Mouse (Mus musculus): ENCODE data around the gene Nr4a1. TPM values are rescaled to one million over a fixed set of nuclear protein-coding genes. Genes with fewer than 3 reads are reported as not detected.

Nr4a1 gene
- total RNA-seq (2023): 1,000 to 10,000 TPM; 2,185 to 2,202 TPM

DNA sequence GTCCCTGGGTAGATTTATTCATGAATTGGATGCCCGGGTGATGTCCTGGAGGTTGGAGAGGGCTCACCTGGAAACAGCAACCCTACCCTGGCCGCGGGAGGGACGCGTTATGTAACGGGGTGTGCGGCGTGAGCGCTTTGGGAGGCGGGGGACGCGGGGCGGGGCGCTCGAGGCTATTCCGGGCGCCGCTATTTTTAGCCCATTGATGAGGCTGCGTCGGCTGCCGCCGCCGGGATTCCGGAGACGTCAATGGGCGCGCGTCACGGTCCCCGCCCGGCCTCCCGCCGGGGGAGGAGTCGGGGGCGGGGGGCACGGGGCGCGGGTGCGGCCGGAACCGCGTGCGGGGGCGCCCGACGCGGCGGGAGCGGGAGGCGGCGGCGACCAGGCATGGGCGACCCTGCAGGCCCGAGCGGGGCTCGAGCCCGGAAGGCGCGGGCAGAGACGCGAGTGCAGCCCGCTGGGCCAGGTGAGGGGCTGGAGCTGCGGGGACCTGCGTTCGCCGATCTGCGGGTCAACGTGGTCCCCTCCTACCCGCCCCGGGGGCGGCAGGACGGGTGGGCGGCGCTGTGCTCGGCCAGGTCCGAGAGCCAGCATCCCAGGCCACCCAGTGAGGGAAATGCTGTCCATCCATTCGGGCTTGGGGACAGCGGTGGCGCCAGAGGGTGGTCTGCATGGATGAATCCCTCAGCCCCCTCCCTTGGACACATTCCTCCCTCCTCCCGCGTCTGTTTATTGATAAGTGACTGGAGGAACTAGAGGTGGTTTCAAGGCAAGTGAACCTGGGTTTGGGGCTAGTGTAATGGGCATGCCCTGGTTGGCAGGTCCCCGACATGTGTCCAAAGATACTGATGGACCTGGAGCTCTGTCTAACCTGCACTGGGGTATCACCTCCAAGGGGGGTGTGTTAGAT is at the start of gene Nr4a1:
Gene Nr4a1 (plus strand): TSS at position 384 of the 910 bp plus-strand sequence.

DNA sequence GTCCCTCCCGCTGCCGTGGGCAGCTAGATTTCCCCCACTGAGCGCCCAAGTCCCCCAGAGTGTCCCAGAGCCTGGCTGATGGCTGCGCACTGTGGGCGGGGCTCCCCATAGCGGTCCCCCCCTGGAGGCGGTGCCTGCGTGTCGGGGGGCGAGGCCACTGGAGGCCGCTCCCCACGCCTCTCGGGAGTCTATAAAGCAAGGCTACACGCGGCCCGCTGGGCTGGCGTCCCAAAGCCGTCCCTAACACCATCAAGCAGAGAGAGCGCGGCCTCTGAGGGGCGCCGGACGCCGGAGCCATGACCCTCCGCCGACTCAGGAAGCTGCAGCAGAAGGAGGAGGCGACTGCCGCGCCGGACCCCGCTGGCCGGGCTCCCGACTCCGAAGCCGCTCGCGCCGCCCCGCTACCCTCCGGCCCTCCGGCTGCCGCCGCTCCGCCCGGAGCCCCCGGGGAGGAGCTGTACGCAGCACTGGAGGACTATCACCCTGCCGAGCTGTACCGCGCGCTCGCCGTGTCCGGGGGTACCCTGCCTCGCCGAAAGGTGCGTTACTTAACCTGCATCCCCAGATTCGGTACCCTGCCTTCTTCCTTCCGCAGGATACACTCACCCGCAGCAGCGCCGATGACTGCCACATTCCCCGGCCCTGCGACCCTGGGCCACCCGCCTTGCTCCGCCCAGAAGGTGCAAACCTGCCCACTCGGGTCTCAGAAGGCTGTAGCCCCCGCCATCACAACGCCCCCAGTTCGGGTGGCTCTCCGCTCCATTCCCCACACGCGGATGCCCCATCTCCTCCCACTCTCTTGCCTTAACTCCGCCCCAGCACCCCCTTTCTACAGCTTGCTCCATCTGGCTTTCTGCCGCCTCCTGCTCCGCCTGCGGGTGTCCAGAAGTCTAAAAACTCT is 29.8 kb upstream of the Nr4a1 start, which contains the start of gene Grasp:
Gene Grasp (plus strand): TSS at position 183 of the 901 bp plus-strand sequence.

DNA sequence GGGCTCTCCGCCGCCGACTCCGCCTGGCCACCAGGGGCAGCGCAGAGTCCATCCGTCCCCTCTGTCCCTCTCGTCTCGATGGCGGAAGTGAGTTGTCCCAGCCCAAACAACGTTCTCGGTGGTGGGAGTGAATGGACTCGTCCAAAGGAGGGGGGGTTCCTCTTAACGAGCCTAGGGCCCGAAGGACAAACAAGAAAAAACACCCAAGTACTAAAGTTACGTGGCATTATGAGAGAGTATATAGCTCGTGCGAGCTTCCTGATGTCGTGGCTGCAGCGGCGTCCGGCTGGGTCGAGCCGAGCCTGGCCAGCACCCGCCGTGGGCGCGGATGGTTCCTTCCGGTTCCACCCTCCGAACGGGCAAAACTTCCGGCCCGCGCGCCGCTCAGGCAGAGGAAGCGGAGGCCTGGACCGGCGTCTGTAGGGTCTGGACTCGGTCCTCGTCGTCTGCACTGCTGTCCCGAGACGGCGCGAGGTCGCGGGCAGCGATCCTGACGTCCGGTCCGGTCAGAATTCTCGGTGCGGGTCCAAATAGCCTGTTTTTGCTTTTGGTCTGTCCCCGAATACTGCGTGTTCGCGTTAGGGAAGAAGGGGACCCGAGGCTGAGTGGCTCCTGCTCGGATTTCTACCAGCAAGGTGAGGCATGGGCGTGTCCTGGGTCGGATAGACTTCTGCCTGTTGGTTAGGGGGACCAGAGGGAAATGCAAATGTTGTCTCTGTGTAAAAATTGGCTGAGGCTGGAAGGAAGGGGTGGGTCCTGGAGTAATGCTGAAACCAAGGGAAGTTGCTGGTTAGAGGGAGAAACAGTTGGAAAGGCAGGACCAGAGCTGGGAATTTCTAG is 30.1 kb downstream of the Nr4a1 start, which contains the start of gene Atg101:
Gene Atg101 (plus strand): TSS at position 362 of the 840 bp plus-strand sequence.

DNA sequence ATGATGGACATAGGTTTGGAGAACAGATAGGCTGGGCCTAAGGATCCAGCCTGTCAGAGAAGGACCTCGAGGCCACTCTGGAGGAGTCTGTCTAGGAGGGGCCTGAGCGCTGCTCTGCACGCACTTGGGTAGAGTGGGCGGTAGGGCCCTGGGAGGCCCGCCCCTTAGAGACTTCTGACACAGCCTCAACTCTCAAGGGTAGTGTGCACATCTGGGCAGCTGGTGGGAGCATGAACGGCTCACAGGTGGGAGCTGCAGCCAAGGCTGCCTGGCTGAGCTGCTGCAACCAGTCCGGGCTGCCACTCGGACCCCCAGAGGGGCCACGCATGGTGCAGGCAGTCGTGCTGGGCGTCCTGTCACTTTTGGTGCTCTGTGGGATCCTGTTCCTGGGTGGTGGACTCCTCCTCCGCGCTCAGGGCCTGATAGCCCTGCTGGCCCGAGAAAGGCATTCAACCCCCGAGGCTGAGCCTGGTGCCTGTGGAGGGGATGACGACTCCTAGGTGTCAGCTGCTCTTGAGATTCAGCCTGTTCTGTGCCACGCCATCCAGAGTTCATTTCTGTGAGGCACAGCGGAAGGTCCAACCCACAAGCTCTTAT is 39.1 kb downstream of the Nr4a1 start, which contains the start of gene 6030408B16Rik:
Gene 6030408B16Rik (plus strand): TSS at position 188 of the 597 bp plus-strand sequence.

Other genes with a start within 250 kb of the Nr4a1 start
- gene Gm47841, start 206.9 kb upstream of the Nr4a1 start, total RNA-seq (2023): not detected
- 1 to 10 TPM in 1 of 2 experiments, under 1 TPM in 1; 0.89 to 1.0 TPM for gene Fignl2, start 175.7 kb upstream of the Nr4a1 start, total RNA-seq (2023)
- not detected for gene Ankrd33, start 138.5 kb upstream of the Nr4a1 start, total RNA-seq (2023)
- 10 to 100 TPM; 52.6 to 61.6 TPM for gene Acvrl1, start 125.7 kb upstream of the Nr4a1 start, total RNA-seq (2023)
- gene Acvr1b, start 80.2 kb upstream of the Nr4a1 start, total RNA-seq (2023): 10 to 100 TPM; 25.7 to 26.7 TPM
- 10 to 100 TPM; 15.2 to 17.9 TPM for gene Grasp, start 30.1 kb upstream of the Nr4a1 start, total RNA-seq (2023)
- gene Atg101, start 30.0 kb downstream of the Nr4a1 start, total RNA-seq (2023): 10 to 100 TPM; 42.9 to 44.5 TPM
- under 1 TPM; 0.46 to 0.79 TPM for gene 6030408B16Rik, start 38.9 kb downstream of the Nr4a1 start, total RNA-seq (2023)
- 100 to 1,000 TPM; 169 to 182 TPM for gene Krt80, start 115.9 kb downstream of the Nr4a1 start, total RNA-seq (2023)
- 1 to 10 TPM; 6.9 to 7.7 TPM for gene Krt7, start 156.8 kb downstream of the Nr4a1 start, total RNA-seq (2023)
- gene Krt87, start 184.5 kb downstream of the Nr4a1 start, total RNA-seq (2023): not detected
- gene Krt88, start 193.5 kb downstream of the Nr4a1 start, total RNA-seq (2023): not detected
- not detected for gene Krt81, start 209.5 kb downstream of the Nr4a1 start, total RNA-seq (2023)
- under 1 TPM; 0.27 to 0.73 TPM for gene Krt86, start 219.2 kb downstream of the Nr4a1 start, total RNA-seq (2023)
- gene Krt83, start 237.2 kb downstream of the Nr4a1 start, total RNA-seq (2023): not detected